Mouse (Mus musculus): ENCODE results near the gene Snrpa.
A peak's percentile ranks its signal among the peaks of the same experiment; 100 is the strongest.
"Not testable (repeated sequence)": the region's sequence is repeated elsewhere in the genome, so short reads cannot be mapped to it uniquely, and the experiment has no call there.

The Snrpa gene

DNA sequence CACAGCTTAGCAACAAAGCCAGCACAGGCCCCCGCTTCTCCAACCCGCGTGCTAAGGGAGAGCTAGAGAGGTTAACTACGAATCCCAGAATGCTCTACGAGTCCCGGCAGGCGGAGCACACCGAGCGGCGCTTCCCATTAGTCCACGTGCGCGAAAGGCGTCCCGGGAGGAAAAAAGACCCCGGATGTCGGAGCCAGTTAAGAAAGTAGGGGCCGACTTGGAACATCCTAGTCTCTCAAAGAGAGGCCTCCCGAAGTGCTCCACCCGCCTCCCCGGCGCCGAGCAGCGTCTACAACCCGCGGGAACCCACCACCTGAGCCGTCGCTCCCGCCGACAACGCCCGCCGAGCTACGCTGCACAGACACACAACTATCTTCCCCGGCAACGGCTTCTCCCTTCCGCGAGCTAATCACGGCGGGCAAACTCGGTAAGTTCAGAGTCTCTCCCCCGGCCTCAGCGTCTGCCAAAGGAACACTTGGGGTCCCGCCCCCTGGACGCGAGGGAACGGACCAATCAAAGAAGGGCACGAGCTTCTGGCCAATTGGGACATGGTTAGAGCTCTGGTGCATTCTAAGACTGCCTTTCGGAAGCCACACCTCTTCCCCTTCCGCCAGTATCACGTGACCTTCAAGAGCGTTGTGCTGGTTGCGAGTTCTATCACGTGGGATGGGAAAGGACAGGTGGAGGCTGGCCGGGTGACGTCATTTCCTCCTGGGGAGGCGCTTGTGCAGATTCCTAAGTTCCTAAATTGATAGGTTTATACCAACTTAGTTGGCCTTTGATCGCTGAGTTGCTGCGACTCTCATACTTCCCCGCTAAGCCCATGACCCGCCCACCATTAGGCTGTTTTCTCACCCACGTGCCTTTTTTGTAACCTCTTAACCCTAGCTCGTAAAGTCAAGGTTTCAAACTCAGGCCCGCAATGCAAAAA, at the start of gene Snrpa, which contains the start of gene BC024978:
Snrpa (minus strand) TSS at position 591 of the 931 bp plus-strand sequence.
BC024978 (plus strand) TSS at position 101 of the 931 bp plus-strand sequence.
- peak; percentile 98 to 100 for DNase-seq (ENCODE audit: low spot score in 2 of 2)

DNA sequence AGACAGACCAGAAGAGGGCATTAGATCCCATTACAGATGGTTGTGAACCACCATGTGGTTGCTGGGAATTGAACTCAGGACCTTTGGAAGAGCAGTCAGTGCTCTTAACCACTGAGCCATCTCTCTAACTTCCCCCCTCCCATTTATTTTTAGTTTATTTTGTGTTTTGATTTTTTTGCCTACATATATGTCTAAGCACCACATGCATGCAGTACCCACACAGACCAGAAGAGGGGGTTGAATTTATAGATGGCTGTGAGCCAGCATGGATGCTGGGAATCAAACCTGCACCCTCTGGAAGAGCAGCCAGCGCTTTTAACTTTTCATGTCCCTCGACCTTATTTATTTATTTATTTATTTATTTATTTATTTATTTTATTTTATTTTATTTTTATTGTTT, 48.0 kb upstream of the Snrpa start:
- DNase-seq (ENCODE audit: low spot score in 2 of 2): not testable (repeated sequence)

DNA sequence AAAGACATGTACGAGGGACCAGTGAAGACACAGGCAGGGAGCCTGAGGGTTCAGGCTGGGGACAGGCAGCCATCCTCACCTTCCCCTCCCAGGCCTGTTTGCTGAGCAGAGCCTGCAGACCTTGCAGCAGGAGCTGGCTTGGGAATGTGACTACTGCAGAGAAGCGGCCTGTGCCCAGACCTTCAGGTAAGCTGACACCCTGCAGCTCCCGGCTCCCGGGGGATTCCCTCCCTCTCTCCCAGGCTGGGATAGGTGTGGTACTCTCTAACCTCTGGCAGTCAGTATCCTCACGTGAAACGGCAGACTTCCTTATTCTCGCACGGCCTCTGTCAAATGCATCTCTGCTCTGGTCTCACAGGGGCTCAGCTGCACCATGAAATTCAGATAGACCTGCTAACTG, 47.1 kb upstream of the Snrpa start:
- DNase-seq (ENCODE audit: low spot score in 2 of 2): no peak

GRCm38 (mm10) chr7:27238568-27238967, 42.5 kb upstream of the Snrpa start:
- no peak for DNase-seq (ENCODE audit: low spot score in 2 of 2)

DNA sequence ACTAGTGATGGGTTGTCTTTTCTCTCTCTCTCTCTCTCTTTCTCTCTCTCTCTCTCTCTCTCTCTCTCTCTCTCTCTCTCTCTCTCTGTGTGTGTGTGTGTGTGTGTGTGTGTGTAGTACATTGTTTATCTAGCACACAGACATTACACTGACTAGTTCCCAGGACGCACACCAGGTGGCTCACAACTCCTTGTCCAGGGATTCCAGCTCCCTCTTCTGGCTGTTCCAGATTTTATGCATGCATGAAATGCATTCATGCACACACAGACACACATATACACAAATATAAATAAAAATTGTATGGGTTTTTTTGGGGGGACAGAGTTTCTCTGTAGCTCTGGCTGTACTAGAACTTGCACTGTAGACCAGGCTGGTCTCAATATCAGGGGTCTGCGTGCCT, 41.5 kb upstream of the Snrpa start:
- DNase-seq (ENCODE audit: low spot score in 2 of 2): no peak

DNA sequence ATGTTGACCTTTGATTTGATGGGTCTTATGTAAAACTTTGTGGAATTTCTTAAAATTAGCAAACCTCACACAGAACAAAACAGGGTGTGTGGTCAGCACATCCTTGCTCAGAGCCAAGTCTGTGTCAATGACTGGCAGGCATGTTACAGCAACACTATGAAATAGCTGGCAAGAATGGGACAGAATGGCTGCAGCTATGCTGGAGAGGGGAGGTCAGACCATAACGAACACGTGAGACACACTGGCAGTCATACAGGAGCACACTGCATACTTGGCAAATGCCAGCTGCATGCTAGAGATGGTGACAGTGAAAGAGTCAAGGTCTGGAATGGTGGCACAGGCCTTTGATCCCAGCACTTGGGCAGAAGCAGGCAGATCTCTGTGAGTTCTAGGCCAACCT, 39.7 kb upstream of the Snrpa start:
- no peak for DNase-seq (ENCODE audit: low spot score in 2 of 2)

DNA sequence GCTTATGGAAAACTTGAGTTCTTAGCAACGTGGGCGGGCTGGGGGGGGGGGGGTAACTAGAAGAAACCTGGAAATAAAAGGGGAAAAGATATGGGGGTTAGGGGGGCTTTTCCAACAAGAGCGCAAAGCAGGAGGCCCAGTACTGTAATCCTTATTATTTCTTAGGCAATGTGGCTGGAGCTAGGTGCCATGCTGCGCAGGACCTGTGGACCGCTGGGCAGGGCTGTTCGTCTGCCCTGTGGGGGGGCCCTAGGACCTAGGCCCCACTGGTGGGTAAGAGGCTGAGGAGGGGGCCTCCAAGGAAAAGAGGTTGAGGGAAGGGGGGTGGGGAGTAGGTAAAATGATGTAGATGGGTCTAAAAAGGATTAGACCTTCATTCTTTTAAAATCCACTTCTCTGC, 37.2 kb upstream of the Snrpa start:
- no peak for DNase-seq (ENCODE audit: low spot score in 2 of 2)

GRCm38 (mm10) chr7:27232781-27233281, 36.8 kb upstream of the Snrpa start, which contains the start of gene Coq8b:
Coq8b (plus strand) TSS chr7:27233023.
- peak; percentile 95 to 96 for DNase-seq (ENCODE audit: low spot score in 2 of 2)

GRCm38 (mm10) chr7:27231693-27232331, 35.7 kb upstream of the Snrpa start:
- peak; percentile 74 to 77 for DNase-seq (ENCODE audit: low spot score in 2 of 2)

DNA sequence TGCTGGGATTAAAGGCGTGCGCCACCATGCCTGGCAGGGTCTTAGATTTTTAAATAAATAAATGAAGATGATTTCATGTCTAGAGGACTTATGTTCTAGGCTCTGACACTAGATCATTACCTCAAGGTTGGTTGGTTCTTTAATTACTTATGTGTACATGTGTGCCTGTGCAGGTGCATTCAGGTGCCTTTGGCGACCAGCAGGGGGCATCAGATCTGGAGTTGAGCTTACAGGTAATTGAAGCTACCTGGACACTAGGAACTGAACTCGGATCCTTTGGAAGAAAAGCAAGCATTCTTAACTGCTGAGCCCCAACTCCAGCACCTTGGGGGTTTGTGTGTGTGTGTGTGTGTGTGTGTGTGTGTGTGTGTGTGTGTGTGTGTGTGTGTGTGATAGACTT, 34.7 kb upstream of the Snrpa start:
- DNase-seq (ENCODE audit: low spot score in 2 of 2): no peak

DNA sequence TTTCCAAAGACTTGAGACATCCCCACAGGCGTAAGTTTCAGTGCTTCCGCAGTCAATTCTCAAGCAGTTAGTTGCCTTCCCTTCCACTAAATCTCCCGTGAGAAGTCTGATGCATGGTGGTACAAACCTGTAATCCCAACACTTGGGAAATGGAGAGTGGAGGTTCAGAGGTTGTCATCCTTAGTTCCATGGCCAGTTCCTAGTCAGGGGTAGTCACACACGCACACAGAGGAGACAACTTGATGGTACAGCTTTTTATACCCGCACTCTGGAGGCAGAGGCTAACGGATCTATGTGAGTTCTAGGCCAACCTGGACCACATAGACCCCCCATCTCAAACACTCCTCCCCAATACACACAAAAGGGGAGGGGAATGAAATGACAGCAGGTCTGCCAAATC, 32.8 kb upstream of the Snrpa start:
- no peak for DNase-seq (ENCODE audit: low spot score in 2 of 2)

GRCm38 (mm10) chr7:27228281-27228821, 32.3 kb upstream of the Snrpa start, which contains the start of gene Itpkc:
Itpkc (minus strand) TSS chr7:27228661.
- DNase-seq (ENCODE audit: low spot score in 2 of 2): peak; percentile 95 to 96

GRCm38 (mm10) chr7:27227676-27228075, 31.6 kb upstream of the Snrpa start:
- peak in 1 of 2 experiments; percentile 59 for DNase-seq (ENCODE audit: low spot score in 2 of 2)

GRCm38 (mm10) chr7:27227276-27227675, 31.2 kb upstream of the Snrpa start:
- DNase-seq (ENCODE audit: low spot score in 2 of 2): no peak

DNA sequence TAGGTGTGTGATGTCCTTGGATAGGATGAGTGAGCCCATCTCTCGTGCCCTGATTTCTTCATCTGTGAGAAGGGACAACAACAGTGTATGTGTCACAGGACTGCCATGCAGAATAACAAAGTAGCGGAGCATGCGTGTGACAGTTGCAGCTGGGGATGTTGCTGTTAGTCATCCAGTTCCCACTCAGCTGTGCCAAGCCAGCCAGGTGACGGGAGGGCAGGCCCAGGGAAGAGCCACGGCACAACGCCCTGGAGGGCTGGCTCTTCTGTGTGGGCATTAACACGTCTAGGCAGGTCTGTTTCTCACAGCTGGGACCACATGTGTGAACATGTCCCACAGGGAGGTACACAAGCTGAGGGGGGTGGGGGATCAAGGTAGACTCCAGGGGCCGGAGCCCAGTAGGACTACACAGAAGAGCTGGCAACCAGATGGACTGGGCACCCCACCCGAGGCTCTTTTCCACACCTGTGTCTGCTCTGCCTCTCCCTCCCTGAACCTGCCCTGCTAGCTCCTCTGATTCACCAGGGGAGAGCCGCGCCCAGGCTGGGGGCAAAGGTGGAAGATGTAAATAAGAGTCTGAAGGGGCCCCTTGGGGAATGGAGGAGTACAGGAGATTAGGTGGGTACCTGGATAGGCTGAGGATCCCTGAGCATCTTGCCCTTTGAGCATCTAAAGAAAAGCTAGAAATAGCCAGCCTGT, 29.0 kb upstream of the Snrpa start:
- DNase-seq (ENCODE audit: low spot score in 2 of 2): peak; percentile 53 to 64

- DNase-seq (ENCODE audit: low spot score in 2 of 2): no peak
Measured at GRCm38 (mm10) chr7:27222538-27222937, 26.5 kb upstream of the Snrpa start.

- no peak for DNase-seq (ENCODE audit: low spot score in 2 of 2)
Measured at GRCm38 (mm10) chr7:27221939-27222338, 25.9 kb upstream of the Snrpa start.

GRCm38 (mm10) chr7:27219937-27220336, 23.9 kb upstream of the Snrpa start:
- DNase-seq (ENCODE audit: low spot score in 2 of 2): no peak

GRCm38 (mm10) chr7:27218586-27218985, 22.5 kb upstream of the Snrpa start:
- no peak for DNase-seq (ENCODE audit: low spot score in 2 of 2)

DNA sequence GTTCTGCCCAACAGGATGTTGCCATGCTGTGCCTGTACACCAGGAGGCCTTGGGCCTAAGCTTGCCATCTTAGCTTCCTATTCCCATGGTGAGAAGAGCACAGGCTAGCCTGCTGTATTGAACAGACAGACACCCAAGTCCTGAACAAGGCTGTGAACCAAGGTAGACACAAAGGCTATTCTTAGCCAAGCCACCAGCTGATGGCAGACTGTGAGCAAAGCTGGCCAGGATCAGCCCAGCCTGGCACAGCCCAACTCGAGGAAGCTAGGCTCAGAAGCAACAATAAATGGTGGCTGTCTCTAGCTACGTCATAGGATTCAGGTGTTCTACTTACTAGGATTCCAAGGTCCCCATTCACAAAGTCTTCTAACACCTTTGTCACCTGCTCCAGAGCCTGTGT, 16.6 kb upstream of the Snrpa start:
- DNase-seq (ENCODE audit: low spot score in 2 of 2): no peak

DNA sequence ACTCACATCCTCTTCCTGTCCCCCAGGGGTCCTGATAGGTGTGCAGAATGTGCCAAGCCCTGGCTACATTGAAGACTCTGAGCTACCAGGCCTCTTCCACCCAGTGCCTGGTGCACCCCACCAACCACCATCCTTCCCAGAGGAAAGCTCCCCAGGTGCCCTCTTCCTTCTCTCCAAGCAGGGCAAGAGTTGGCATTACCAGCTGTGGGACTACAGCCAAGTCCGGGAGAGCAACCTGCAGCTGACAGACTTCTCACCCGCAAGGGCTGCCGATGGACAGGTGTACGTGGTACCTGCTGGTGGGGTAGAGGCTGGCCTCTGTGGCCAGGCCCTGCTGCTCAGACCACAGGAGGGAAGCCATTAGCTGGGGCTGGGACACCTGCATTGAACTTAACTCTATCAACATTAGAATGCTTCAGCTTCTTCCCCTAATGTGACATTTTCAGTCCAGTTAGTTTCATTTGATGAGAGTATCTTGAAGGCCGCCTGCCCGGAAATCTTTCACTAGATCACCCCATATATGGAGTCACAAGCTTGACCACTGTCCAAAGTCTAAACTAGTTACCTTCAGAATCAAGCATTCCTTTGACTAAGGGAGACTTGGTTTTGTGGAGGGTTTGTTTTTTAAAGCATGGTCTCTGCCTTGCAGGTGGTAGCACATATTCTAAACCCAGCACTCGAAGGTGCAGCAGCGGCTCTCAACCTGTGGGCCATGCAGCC, 7.8 kb upstream of the Snrpa start:
- no peak for DNase-seq (ENCODE audit: low spot score in 2 of 2)

Measured in right cerebral cortex, postnatal 10 days (tissue).